8 mouse cellular contexts compared by ENCODE assay signal in genomic region chr10:93145088-93145487, GRCm38 (mm10). TPM values are rescaled to one million over a fixed set of nuclear protein-coding genes. Genes with fewer than 3 reads are reported as not detected.
DNase-seq lines count a peak whose midpoint lies in the region; ATAC-seq lines count a peak whose summit lies in the region.

No protein-coding gene starts in this region.

- WGBS in limb, embryonic 10.5 days: 83% methylated on average over 10 of the region's 10 CpGs
- 89% methylated on average over 10 of the region's 10 CpGs for WGBS in forebrain, embryonic 12.5 days

- H3K27ac ChIP-seq in limb, embryonic 10.5 days: no peak overlapping the region
- no peak overlapping the region for H3K27ac ChIP-seq in forebrain, embryonic 12.5 days

- peak; percentile 51 to 59 for DNase-seq in spleen, postnatal 10 days (ENCODE audit: low spot score in 2 of 2)
- no peak for DNase-seq in spleen, adult 12 weeks (ENCODE audit: low spot score)
- DNase-seq in urinary bladder, adult 2 months (ENCODE audit: low spot score): peak; percentile 38
- no peak for DNase-seq in gastrocnemius, postnatal 4 days (ENCODE audit: low spot score in 2 of 2)
- DNase-seq in limb, embryonic 10.5 days (ENCODE audit: low spot score): no peak

- H3K9me3 ChIP-seq in limb, embryonic 10.5 days (replicated peaks): no peaks in the 10 kb centered on the region
- no peaks in the 10 kb centered on the region for H3K9me3 ChIP-seq in forebrain, embryonic 12.5 days

- H3K36me3 ChIP-seq in limb, embryonic 10.5 days: no peaks in the 10 kb centered on the region
- H3K36me3 ChIP-seq in forebrain, embryonic 12.5 days (replicated peaks): no peaks in the 10 kb centered on the region

- no peaks in the 10 kb centered on the region for H3K4me1 ChIP-seq in limb, embryonic 10.5 days
- H3K4me1 ChIP-seq in forebrain, embryonic 12.5 days: peaks cover 12% of the 10 kb centered on the region

- H3K27me3 ChIP-seq in limb, embryonic 10.5 days (ENCODE audit: low read depth, poor library complexity, severe bottlenecking): no peaks in the 10 kb centered on the region
- H3K27me3 ChIP-seq in forebrain, embryonic 12.5 days: no peaks in the 10 kb centered on the region

- no peak overlapping the region for H3K4me2 ChIP-seq in forebrain, embryonic 12.5 days

- H3K9ac ChIP-seq in forebrain, embryonic 12.5 days: no peak overlapping the region

- no peak overlapping the region for H3K4me3 ChIP-seq in limb, embryonic 10.5 days
- H3K4me3 ChIP-seq in forebrain, embryonic 12.5 days (replicated peaks): no peak overlapping the region

- peak; percentile 87 for ATAC-seq in granulocyte monocyte progenitor cell, adult 5-6 weeks (replicated peaks; ENCODE audit: poor library complexity, severe bottlenecking)
- ATAC-seq in megakaryocyte-erythroid progenitor cell, adult 5-6 weeks (replicated peaks; ENCODE audit: low FRiP score, low TSS enrichment, poor library complexity, severe bottlenecking): peak; percentile 46
- ATAC-seq in forebrain, embryonic 12.5 days (ENCODE audit: low FRiP score): no peak

RNA-seq across cellular contexts. Expression of gene Cdk17, which starts 15.6 kb away (rescaled TPM):
- 28.1 and 41.6 TPM in 2 replicates for total RNA-seq in granulocyte monocyte progenitor cell, adult 5-6 weeks (2014; fragmentation: Nextera tagmentation)
- total RNA-seq in granulocyte monocyte progenitor cell, adult 5-6 weeks (2017): 36.3 and 40.0 TPM in 2 replicates
- 48.0 and 71.7 TPM in 2 replicates for total RNA-seq in megakaryocyte-erythroid progenitor cell, adult 5-6 weeks (2014; fragmentation: Nextera tagmentation)
- total RNA-seq in megakaryocyte-erythroid progenitor cell, adult 5-6 weeks (2017): 69.4 and 88.0 TPM in 2 replicates
- polyA plus RNA-seq in urinary bladder, adult 2 months (2012; rRNA removed): 27.2 and 27.6 TPM in 2 replicates
- 10 to 100 TPM; 29.5 to 30.3 TPM for total RNA-seq in gastrocnemius, postnatal 4 days (2021)
- polyA plus RNA-seq in limb, embryonic 10.5 days (2016; fragmentation: Nextera tagmentation; extraction: Ambion mirVana): 13.9 and 15.4 TPM in 2 replicates
- polyA plus RNA-seq in forebrain, embryonic 12.5 days (2016; fragmentation: Nextera tagmentation; extraction: Ambion mirVana): 44.6 and 45.7 TPM in 2 replicates

Comparison
In these comparisons a context has a peak if more than half of its experiments do, and no peak if none do; other contexts are left out.
1. DNase-seq: peak in spleen, postnatal 10 days (2 of 2) and urinary bladder, adult 2 months (single experiment); none in spleen, adult 12 weeks (single experiment), gastrocnemius, postnatal 4 days (0 of 2) and limb, embryonic 10.5 days (single experiment).